Mouse (Mus musculus) gastrocnemius, adult 18-20 months (tissue): ENCODE results near the gene Sult1a1. TPM values are rescaled to one million over a fixed set of nuclear protein-coding genes. Genes with fewer than 3 reads are reported as not detected.
"Not testable (repeated sequence)": the region's sequence is repeated elsewhere in the genome, so short reads cannot be mapped to it uniquely, and the experiment has no call there.

Experiments used
- DNase-seq: peaks from one replicate; pipeline ENCODE4 v3.0.0; 2021; ENCODE audit warnings: low spot score
- total RNA-seq, 2 experiments: library from RNA; stranded (reverse); gene quantifications; 2 replicates each; pipeline ENCODE4 v1.2.3; 2021

Gene Sult1a1
- total RNA-seq, 2 experiments from 2014 or later: 11.1 to 15.9 TPM

- no peak for DNase-seq
Measured at GRCm38 (mm10) chr7:126697838-126698237, 21.6 kb upstream of the Sult1a1 start.

DNA sequence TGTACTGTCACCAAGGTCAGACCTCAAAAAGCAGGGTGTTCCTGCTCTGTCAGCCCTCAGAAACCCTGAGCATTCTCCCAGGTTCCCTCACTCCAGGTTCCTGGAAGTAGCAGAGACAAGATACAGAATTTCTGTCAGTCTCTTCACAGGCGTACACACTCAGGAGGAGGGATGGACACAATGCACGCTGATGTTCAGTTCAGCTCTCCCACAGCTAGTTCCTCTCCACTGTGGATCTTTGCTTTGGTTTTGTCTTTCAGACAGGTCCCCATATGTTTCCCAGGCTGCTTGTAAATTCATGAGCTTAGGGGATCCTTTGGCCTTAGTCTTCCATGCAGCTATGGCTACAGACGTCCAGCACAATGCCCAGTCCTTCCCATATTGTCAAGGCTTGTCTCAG, 20.7 kb upstream of the Sult1a1 start:
- DNase-seq: no peak

DNA sequence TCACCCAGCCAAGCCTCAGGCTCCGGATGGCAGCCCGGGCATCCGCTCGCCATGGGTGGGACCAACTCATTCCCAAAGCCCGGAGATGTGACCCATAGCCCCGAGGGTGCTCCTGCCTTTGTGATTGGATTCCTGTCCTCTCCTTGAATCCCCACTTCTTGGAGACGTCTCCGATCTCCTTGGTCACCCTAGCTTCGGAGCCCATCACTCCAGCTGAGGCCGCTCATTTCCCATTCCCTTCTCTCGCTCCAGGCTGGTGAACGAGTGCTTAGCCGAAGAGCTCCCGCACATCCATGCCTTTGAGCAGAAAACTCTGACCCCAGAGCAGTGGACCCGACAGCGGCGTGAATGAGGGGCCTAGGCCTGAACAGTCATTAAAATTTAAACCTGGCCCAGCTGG, 20.1 kb upstream of the Sult1a1 start:
- no peak for DNase-seq

- peak; percentile 96 for DNase-seq
Measured at GRCm38 (mm10) chr7:126695631-126696207, 19.5 kb upstream of the Sult1a1 start, which contains the start of gene Slx1b. Slx1b (minus strand) TSS chr7:126695784.

GRCm38 (mm10) chr7:126695210-126695611, 19.0 kb upstream of the Sult1a1 start, which contains the start of gene Bola2:
Bola2 (plus strand) TSS chr7:126695401.
- DNase-seq: peak; percentile 67

DNA sequence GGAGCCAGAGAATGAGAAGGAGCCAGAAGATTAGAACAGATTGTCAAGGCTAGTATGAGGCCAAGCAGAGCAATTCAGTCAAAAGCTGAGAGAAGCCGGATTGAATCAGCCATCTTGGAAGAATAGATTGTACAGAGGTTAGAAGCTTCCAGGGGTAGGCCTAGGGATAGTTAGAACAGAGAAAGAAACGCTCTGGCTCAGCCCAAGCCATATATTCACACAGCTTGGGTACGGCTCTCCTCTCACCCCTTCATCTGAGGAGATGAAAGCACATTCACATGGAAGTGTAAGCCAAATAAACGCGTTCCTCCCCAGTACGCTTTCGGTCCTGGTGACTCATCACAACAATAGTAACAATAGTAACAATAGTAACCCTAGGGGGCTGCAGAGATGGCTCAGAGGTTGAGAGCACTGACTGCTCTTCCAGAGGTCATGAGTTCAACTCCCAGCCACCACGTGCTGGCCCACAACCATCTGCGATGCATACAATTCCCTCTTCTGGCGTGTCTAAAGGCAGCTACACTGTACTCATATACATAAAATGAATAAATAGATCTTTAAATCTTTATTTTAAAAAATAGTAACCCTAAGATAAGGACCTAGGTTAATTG, 18.3 kb upstream of the Sult1a1 start:
- no peak for DNase-seq

- no peak for DNase-seq
Measured at GRCm38 (mm10) chr7:126693781-126694180, 17.5 kb upstream of the Sult1a1 start.

- DNase-seq: peak; percentile 88
Measured at GRCm38 (mm10) chr7:126693256-126693655, 17.0 kb upstream of the Sult1a1 start.

DNA sequence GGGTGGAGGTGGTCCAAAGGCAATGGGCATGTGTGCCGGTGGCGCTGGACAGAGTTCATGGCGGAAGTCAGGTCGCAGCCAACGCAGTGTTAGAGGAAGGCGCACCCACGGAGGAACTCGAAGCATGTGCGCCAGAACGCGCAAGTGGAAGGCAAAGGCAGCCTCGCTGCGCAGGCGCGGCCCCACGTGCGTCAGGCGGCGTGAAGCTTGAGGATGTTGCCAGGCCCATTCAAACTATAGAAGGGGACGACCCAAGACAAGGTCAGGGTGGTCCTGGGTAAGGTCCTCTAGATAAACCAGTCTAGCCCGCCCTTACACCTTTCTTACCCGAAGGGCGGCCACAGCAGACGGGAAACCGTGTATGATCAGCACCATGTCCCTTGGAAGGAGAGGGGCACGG, 16.2 kb upstream of the Sult1a1 start:
- no peak for DNase-seq

DNA sequence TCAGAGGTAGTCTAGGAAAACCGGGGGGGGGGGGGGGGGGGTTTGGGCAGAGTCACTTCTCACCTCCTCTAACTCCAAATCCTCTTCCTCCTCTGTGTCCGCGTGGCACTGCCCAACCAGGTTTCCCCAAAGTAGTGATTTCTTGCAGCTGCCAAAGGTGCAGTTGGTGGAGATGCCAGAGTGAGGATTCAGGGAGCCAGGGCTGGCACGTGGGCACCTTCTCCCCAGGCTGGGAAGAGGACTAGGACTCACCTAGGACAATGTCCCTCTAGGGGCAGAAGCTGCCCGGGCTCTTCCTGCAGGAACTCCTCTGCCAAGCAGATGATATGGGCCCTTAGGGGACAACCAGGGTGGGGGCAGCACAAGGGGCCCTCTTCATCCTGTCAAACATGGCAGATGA, 15.4 kb upstream of the Sult1a1 start:
- no peak for DNase-seq

- no peak for DNase-seq
Measured at GRCm38 (mm10) chr7:126690737-126691136, 14.5 kb upstream of the Sult1a1 start.

GRCm38 (mm10) chr7:126689021-126689420, 12.8 kb upstream of the Sult1a1 start:
- no peak for DNase-seq

DNA sequence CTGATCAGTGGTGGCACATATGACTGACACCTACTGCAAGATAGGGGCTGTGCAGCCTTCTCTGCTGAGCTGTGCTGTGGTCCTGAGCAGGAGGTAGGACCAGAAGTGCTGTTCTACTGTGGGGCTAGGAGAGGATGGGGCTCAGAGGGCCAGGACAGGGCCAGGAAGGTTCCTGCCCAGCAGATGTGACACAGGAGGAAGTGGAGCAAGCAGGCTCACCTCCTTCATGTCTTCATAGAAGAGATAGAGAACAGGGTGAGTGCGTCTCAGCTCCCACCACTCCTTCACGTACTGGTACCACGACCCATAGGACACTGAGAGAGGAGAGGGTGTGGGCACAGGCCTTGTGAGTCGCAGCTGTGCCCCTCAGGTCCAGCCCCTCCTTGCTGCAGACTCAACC, 11.9 kb upstream of the Sult1a1 start:
- not testable (repeated sequence) for DNase-seq

GRCm38 (mm10) chr7:126681221-126681620, 5.0 kb upstream of the Sult1a1 start:
- DNase-seq: no peak

- DNase-seq: no peak
Measured at GRCm38 (mm10) chr7:126679683-126680082, 3.5 kb upstream of the Sult1a1 start.

- DNase-seq: no peak
Measured at GRCm38 (mm10) chr7:126678545-126679341, 2.5 kb upstream of the Sult1a1 start.

DNA sequence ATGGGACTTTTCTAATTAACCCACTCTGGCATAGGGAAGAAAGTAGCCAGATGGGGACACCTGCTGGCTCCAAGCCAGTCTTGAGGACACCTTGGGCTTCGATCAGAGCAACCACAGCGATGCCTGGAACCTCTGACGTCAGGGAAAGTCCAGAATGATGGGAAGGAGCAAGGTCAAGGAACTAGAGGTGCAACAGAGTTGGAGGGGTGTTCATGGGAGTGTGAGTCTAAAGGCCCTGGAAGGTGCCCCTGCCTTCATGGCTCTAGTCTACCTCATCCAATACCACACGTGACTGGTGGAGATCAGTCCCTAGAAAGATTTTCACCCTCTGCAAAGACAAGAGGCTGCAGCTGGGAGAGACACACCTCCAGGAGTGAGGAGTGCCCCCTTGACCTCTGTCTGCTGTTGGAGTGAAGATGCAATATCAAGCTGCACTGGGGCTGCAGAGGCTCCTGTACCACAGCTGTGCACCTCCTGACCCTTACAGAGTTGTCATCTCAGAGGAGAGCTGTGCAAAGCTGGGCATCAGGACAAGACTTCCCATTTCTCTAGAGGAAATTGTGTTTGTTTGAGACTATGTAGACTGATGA, 494 bp upstream of the Sult1a1 start:
- DNase-seq: no peak

DNA sequence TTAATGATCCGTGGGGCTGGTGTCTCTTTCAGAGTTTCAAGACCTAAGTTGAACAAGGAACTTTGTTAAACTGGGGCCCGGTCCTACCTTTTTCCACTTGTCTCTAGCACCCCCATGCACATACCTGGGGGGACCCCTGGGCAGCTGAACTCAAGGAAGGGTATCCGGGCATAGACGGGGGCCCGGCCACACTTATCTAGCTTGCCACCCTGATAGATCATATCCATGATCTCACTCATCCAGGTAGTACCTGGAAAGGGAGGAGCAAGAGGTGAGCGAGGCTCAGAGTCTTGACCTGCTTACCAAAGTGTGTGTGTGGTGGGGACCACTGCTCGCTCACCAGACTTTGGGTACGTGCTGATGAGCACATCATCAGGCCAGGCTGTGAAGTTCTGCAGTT, 1.1 kb downstream of the Sult1a1 start:
- DNase-seq: no peak

GRCm38 (mm10) chr7:126672111-126672510, 4.1 kb downstream of the Sult1a1 start:
- DNase-seq: no peak

GRCm38 (mm10) chr7:126670152-126670551, 6.1 kb downstream of the Sult1a1 start:
- DNase-seq: no peak

- no peak for DNase-seq
Measured at GRCm38 (mm10) chr7:126668452-126668851, 7.8 kb downstream of the Sult1a1 start.

- no peak for DNase-seq
Measured at GRCm38 (mm10) chr7:126667495-126668090, 8.6 kb downstream of the Sult1a1 start.
